Mouse (Mus musculus): Measurements from ENCODE around the gene Dennd6b. TPM values are rescaled to one million over a fixed set of nuclear protein-coding genes. Genes with fewer than 3 reads are reported as not detected.

Gene Dennd6b
- polyA plus RNA-seq, 1 experiment: 9.1 TPM

DNA sequence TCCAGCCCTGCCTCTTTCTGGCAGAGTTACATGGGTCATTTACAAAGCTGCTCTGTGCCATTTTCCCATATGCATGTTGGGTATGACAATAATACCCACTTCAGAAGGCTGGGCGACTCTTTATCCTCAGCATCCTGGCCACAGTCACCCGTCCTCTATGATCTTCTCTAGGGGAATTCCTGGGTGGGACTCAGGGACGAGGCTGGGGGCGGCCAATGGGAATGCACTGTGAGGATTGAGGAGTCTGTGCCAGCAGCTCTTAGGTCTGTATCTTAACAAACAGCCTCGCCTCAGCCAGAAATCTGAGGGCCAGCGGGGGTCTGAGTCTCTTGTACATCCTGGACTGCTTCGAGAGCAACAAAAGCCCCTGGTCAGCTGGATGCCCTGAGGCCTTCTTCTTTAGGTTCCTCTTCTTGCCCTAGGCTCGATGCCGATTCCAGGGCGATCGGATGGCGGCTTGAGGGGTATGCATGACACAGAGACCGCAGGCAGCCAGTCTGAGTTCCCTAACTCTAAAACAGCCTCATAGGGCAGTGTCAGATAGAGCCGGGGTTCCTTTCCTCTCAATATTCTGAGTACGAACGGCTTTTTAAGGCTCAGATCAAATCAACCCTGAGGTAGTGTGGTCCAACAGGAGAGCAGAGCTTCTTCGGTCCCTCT lies 23.9 kb downstream of the Dennd6b start:
- TF ChIP-seq EP300 (IDR thresholded peaks at IDR 0.05; ENCODE audit: insufficient read depth, low read depth, low read length): no peak
- no peak for TF ChIP-seq POLR2A (IDR thresholded peaks at IDR 0.05; ENCODE audit: insufficient read depth, low read length)
- no peak for TF ChIP-seq CTCF (IDR thresholded peaks at IDR 0.05; ENCODE audit: low read depth, low read length)

DNA sequence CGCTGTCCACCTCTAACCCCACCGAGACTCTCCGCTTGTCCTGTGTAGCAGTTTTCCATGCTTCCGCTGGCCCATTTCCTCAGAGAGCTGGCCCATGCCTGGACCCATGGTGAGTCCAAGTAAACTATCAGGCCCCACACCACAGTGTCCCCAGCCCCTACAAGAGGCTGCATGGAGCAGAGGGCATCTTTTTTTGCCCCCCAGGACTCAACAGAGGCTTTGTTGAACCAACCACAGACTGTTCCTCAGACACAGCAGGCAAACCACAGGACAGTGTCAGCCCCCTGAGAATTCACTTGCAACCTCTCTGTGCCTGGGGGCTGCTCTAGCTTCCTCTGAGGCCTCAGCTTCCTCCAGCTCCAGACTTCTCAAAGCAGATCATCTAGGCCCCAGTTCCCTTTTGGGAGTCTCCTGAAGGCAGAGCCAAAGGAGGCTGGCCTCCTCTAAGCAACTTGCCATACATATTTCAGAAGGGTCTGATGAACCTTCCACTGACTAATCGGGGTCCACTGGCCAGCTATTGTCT lies 24.7 kb downstream of the Dennd6b start:
- Histone ChIP-seq H3K27ac (ENCODE audit: insufficient read depth, low read length) (no peak overlapping the region), H3K27me3 (ENCODE audit: control insufficient read depth, insufficient read depth, low read length, poor library complexity, severe bottlenecking) (no peaks in the 10 kb centered on the region), H3K9me3 (replicated peaks; ENCODE audit: control insufficient read depth, insufficient read depth, low read length, poor library complexity, severe bottlenecking) (no peaks in the 10 kb centered on the region), H3K9ac (ENCODE audit: low read depth, poor library complexity, severe bottlenecking) (no peak overlapping the region), H3K4me3 (ENCODE audit: low read depth, low read length) (no peak overlapping the region), H3K36me3 (ENCODE audit: control insufficient read depth, insufficient read depth, low read length, poor library complexity, severe bottlenecking) (peaks cover 9% of the 10 kb centered on the region), H3K4me1 (ENCODE audit: control insufficient read depth, insufficient read depth, low read length) (peaks cover 16% of the 10 kb centered on the region)
- TF ChIP-seq POLR2A (IDR thresholded peaks at IDR 0.05; ENCODE audit: insufficient read depth, low read length) (no peak), CTCF (IDR thresholded peaks at IDR 0.05; ENCODE audit: low read depth, low read length) (no peak), EP300 (IDR thresholded peaks at IDR 0.05; ENCODE audit: insufficient read depth, low read depth, low read length) (no peak)

More for the DNA sequence above, 23.9 kb downstream of the Dennd6b start:
- peak overlapping the region; percentile 72 for H3K4me3 ChIP-seq (ENCODE audit: low read depth, low read length)
- peaks cover 20% of the 10 kb centered on the region for H3K4me1 ChIP-seq (ENCODE audit: control insufficient read depth, insufficient read depth, low read length)
- H3K27me3 ChIP-seq (ENCODE audit: control insufficient read depth, insufficient read depth, low read length, poor library complexity, severe bottlenecking): no peaks in the 10 kb centered on the region
- H3K36me3 ChIP-seq (ENCODE audit: control insufficient read depth, insufficient read depth, low read length, poor library complexity, severe bottlenecking): peaks cover under 1% of the 10 kb centered on the region; the same call in 1 of the 2 replicates
- H3K9me3 ChIP-seq (replicated peaks; ENCODE audit: control insufficient read depth, insufficient read depth, low read length, poor library complexity, severe bottlenecking): no peaks in the 10 kb centered on the region
- peak overlapping the region; percentile 70 for H3K9ac ChIP-seq (ENCODE audit: low read depth, poor library complexity, severe bottlenecking)
- H3K27ac ChIP-seq (ENCODE audit: insufficient read depth, low read length): no peak overlapping the region

DNA sequence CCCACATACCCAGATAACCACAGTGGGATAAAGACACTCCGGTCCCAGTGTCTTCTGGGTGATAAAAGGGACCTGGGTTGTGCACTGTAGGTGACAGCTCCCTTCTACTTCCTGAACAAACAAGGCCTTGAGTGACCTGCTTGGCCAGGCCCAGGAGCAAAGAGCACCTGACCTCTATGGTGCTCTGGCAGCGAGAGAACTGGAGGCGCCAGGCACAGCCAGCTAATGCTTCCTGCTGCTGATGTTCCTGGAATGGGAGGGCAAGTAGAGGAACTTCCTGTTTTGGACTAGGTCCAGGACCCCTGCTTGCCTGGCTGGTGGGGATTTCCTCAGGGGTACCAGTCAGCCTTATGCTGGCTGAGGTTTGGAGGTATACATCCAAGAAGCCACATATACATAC lies 26.2 kb downstream of the Dennd6b start:
- Histone ChIP-seq H3K27me3 (ENCODE audit: control insufficient read depth, insufficient read depth, low read length, poor library complexity, severe bottlenecking) (no peaks in the 10 kb centered on the region), H3K27ac (ENCODE audit: insufficient read depth, low read length) (no peak overlapping the region), H3K4me3 (ENCODE audit: low read depth, low read length) (no peak overlapping the region), H3K9me3 (replicated peaks; ENCODE audit: control insufficient read depth, insufficient read depth, low read length, poor library complexity, severe bottlenecking) (no peaks in the 10 kb centered on the region), H3K9ac (ENCODE audit: low read depth, poor library complexity, severe bottlenecking) (no peak overlapping the region), H3K4me1 (ENCODE audit: control insufficient read depth, insufficient read depth, low read length) (peaks cover 10% of the 10 kb centered on the region), H3K36me3 (ENCODE audit: control insufficient read depth, insufficient read depth, low read length, poor library complexity, severe bottlenecking) (peaks cover 22% of the 10 kb centered on the region)
- TF ChIP-seq POLR2A (IDR thresholded peaks at IDR 0.05; ENCODE audit: insufficient read depth, low read length): no peak
- no peak for TF ChIP-seq EP300 (IDR thresholded peaks at IDR 0.05; ENCODE audit: insufficient read depth, low read depth, low read length)
- no peak for TF ChIP-seq CTCF (IDR thresholded peaks at IDR 0.05; ENCODE audit: low read depth, low read length)

DNA sequence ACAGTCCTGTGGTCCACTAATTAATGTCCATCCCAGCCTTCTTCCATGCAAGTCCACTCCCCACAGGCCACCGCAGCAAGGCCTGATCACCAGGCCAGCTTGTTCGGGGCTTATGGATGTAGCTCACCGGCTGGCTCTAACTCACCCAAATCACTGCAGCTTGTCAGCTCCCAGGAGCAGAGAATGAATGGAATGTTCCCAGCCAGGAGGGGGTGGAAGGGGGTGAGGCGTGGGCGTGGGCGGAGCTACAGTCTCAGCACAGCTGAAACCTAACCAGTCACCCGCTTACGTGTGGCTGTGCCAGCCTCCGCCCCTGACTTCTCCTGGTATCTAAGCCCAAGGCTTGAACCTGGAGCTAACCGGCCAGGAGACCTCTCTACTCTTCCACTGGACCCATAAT lies 26.9 kb downstream of the Dennd6b start:
- TF ChIP-seq CTCF (IDR thresholded peaks at IDR 0.05; ENCODE audit: low read depth, low read length) (no peak), EP300 (IDR thresholded peaks at IDR 0.05; ENCODE audit: insufficient read depth, low read depth, low read length) (0 out of 2 replicates have a peak, but pooled peaks have one; percentile 55)

DNA sequence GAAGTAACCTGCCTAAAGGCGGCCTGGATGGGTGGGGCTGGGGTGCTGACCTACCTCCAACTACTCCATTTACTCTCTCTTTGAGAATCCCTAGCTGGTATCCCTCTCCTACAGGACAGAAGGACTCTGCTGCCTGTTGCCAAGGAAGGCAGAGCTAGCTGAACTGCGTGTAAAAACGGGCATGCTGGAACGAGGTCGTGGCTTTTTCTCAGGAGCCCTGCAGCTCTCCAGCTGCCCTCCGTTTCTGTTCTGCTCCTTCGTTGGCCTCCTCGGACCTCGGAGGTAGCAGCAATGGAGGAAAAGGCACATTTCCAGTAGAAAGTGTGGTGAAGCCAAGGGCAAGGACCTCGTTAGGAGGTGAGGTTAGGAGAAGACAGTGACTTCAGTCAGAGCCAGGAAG lies 27.4 kb downstream of the Dennd6b start:
- no peak overlapping the region for H3K4me3 ChIP-seq (ENCODE audit: low read depth, low read length)
- H3K36me3 ChIP-seq (ENCODE audit: control insufficient read depth, insufficient read depth, low read length, poor library complexity, severe bottlenecking): peaks cover 29% of the 10 kb centered on the region
- no peak for TF ChIP-seq EP300 (IDR thresholded peaks at IDR 0.05; ENCODE audit: insufficient read depth, low read depth, low read length)
- TF ChIP-seq POLR2A (IDR thresholded peaks at IDR 0.05; ENCODE audit: insufficient read depth, low read length): no peak
- TF ChIP-seq CTCF (IDR thresholded peaks at IDR 0.05; ENCODE audit: low read depth, low read length): no peak

More for the DNA sequence above, 26.9 kb downstream of the Dennd6b start:
- Histone ChIP-seq H3K4me1 (ENCODE audit: control insufficient read depth, insufficient read depth, low read length) (peaks cover 8% of the 10 kb centered on the region), H3K9me3 (replicated peaks; ENCODE audit: control insufficient read depth, insufficient read depth, low read length, poor library complexity, severe bottlenecking) (no peaks in the 10 kb centered on the region), H3K36me3 (ENCODE audit: control insufficient read depth, insufficient read depth, low read length, poor library complexity, severe bottlenecking) (peaks cover 26% of the 10 kb centered on the region), H3K9ac (ENCODE audit: low read depth, poor library complexity, severe bottlenecking) (no peak overlapping the region), H3K27ac (ENCODE audit: insufficient read depth, low read length) (no peak overlapping the region), H3K27me3 (ENCODE audit: control insufficient read depth, insufficient read depth, low read length, poor library complexity, severe bottlenecking) (no peaks in the 10 kb centered on the region), H3K4me3 (ENCODE audit: low read depth, low read length) (no peak overlapping the region)

DNA sequence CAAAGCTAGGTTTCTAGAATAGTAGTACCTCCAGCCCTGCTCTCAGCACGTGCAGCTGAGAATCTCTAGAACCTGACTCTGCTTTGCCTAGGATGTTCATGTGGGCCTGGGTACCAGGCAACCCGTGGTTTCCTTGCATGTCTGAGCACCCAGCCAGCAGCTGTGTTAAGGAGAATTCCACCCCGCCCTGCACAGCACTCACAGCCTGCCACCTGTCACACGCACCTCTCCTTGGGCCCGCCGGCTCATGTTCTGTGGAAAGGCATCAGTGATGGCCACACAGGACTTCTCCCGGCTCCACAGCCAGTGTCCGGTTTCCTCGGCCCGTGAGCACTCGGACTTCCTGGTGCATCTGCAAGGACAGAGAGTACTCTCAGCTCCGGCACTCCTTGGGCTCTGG lies 30.8 kb downstream of the Dennd6b start:
- H3K9me3 ChIP-seq (replicated peaks; ENCODE audit: control insufficient read depth, insufficient read depth, low read length, poor library complexity, severe bottlenecking): no peaks in the 10 kb centered on the region
- no peak overlapping the region for H3K27ac ChIP-seq (ENCODE audit: insufficient read depth, low read length)
- peaks cover 10% of the 10 kb centered on the region for H3K4me1 ChIP-seq (ENCODE audit: control insufficient read depth, insufficient read depth, low read length)
- no peak for TF ChIP-seq EP300 (IDR thresholded peaks at IDR 0.05; ENCODE audit: insufficient read depth, low read depth, low read length)
- TF ChIP-seq CTCF (IDR thresholded peaks at IDR 0.05; ENCODE audit: low read depth, low read length): no peak
- no peak for TF ChIP-seq POLR2A (IDR thresholded peaks at IDR 0.05; ENCODE audit: insufficient read depth, low read length)
- H3K36me3 ChIP-seq (ENCODE audit: control insufficient read depth, insufficient read depth, low read length, poor library complexity, severe bottlenecking): peaks cover 54% of the 10 kb centered on the region
- no peak overlapping the region for H3K4me3 ChIP-seq (ENCODE audit: low read depth, low read length)
- no peak overlapping the region for H3K9ac ChIP-seq (ENCODE audit: low read depth, poor library complexity, severe bottlenecking)
- no peaks in the 10 kb centered on the region for H3K27me3 ChIP-seq (ENCODE audit: control insufficient read depth, insufficient read depth, low read length, poor library complexity, severe bottlenecking)

More for the DNA sequence above, 27.4 kb downstream of the Dennd6b start:
- Histone ChIP-seq H3K27ac (ENCODE audit: insufficient read depth, low read length) (no peak overlapping the region), H3K9ac (ENCODE audit: low read depth, poor library complexity, severe bottlenecking) (no peak overlapping the region), H3K4me1 (ENCODE audit: control insufficient read depth, insufficient read depth, low read length) (peaks cover 8% of the 10 kb centered on the region), H3K9me3 (replicated peaks; ENCODE audit: control insufficient read depth, insufficient read depth, low read length, poor library complexity, severe bottlenecking) (no peaks in the 10 kb centered on the region), H3K27me3 (ENCODE audit: control insufficient read depth, insufficient read depth, low read length, poor library complexity, severe bottlenecking) (no peaks in the 10 kb centered on the region)
